Mouse (Mus musculus) hindbrain, embryonic 11.5 days (tissue): ENCODE measurements around the gene Ntrk3. TPM values are rescaled to one million over a fixed set of nuclear protein-coding genes. Genes with fewer than 3 reads are reported as not detected.

Experiments
- ATAC-seq: fragments of 200-750 bp; cut with Nextera tagmentation; 2 replicates; pipeline ENCODE4 v1.8.0; 2017; ENCODE audit warnings: mild to moderate bottlenecking, moderate TSS enrichment, moderate library complexity; ENCODE audit not compliant: low FRiP score
- DNase-seq: peaks from one replicate; pipeline ENCODE4 v3.0.0-alpha.2; 2015; ENCODE audit warnings: low spot score
- H3K27ac ChIP-seq: fragments of 300-500 bp; sonication (generic); 2 replicates; pipeline ENCODE4 v1.5.1; 2014; ENCODE audit warnings: mild to moderate bottlenecking, low read depth, low read length
- H3K27me3 ChIP-seq: fragments of 300-500 bp; sonication (generic); 2 replicates; pipeline ENCODE4 v1.6.1; 2014; ENCODE audit warnings: mild to moderate bottlenecking, low read length, moderate library complexity, mixed read lengths; ENCODE audit not compliant: control insufficient read depth, insufficient read depth
- H3K36me3 ChIP-seq: fragments of 300-500 bp; sonication (generic); 2 replicates; pipeline ENCODE4 v1.6.1; 2014; ENCODE audit warnings: mild to moderate bottlenecking, low read length, moderate library complexity, mixed read lengths; ENCODE audit not compliant: control insufficient read depth, insufficient read depth
- H3K4me1 ChIP-seq: fragments of 300-500 bp; sonication (generic); replicated peaks from 2 replicates; pipeline ENCODE4 v1.6.1; 2014; ENCODE audit warnings: low read length, mixed read lengths; ENCODE audit not compliant: control insufficient read depth, insufficient read depth
- H3K4me2 ChIP-seq: fragments of 300-500 bp; sonication (generic); replicated peaks from 2 replicates; pipeline ENCODE4 v1.6.1; 2014; ENCODE audit warnings: mild to moderate bottlenecking, low read depth, low read length
- H3K4me3 ChIP-seq: fragments of 300-500 bp; sonication (generic); 2 replicates; pipeline ENCODE4 v1.5.1; 2014; ENCODE audit warnings: low read depth, low read length
- H3K9ac ChIP-seq: fragments of 300-500 bp; sonication (generic); 2 replicates; pipeline ENCODE4 v1.6.1; 2014; ENCODE audit warnings: low read depth, low read length
- H3K9me3 ChIP-seq: fragments of 300-500 bp; sonication (generic); 2 replicates; pipeline ENCODE4 v1.6.1; 2016; ENCODE audit warnings: low read length; ENCODE audit not compliant: control insufficient read depth
- WGBS: fragments of 180-500 bp; shearing (Covaris S2); extraction: QIAGEN DNeasy Blood & Tissue Kit; methylation state at CpG from one replicate; pipeline ENCODE4 v1.1.7; 2014; 5-methylcytosine and 5-hydroxymethylcytosine counted together
- polyA plus RNA-seq: library from polyadenylated mRNA; unstranded; fragments of >200 nt; fragmentation: Nextera tagmentation; extraction: Ambion mirVana; gene quantifications from 2 replicates; pipeline ENCODE4 v1.2.1, GENCODE M21; 2014

Ntrk3 gene
- polyA plus RNA-seq, 1 experiment from 2014 or later, result 8.0 TPM

DNA sequence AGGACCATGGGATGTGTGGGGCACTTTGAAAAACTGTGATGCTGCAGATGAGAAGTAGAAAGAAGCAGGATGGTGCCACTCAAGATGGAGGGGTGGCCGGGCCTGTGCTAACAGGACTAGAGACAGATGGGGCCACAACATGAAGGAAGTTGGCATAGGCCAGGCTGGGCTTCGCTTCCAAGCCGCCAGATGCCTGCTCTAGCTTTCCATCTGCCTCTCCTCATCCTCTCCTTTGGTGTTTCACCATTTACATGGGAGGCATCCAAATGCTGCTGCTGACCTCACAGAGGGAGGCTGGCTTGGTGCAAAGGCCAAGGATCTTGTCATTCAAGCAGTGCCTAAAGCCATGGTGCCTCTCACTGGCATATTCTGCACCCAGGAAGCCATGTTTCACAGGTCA is 347.8 kb downstream of the Ntrk3 start:
- no peaks in the 10 kb centered on the region for H3K4me1 ChIP-seq
- H3K9ac ChIP-seq, result no peak overlapping the region
- no peaks in the 10 kb centered on the region for H3K9me3 ChIP-seq
- ATAC-seq (no peak), DNase-seq (no peak)
- no peaks in the 10 kb centered on the region for H3K27me3 ChIP-seq
- H3K36me3 ChIP-seq, result no peaks in the 10 kb centered on the region
- no peak overlapping the region for H3K4me3 ChIP-seq
- H3K27ac ChIP-seq, result no peak overlapping the region
- 89% methylated on average over 3 of the region's 3 CpGs for WGBS
- H3K4me2 ChIP-seq, result no peak overlapping the region

DNA sequence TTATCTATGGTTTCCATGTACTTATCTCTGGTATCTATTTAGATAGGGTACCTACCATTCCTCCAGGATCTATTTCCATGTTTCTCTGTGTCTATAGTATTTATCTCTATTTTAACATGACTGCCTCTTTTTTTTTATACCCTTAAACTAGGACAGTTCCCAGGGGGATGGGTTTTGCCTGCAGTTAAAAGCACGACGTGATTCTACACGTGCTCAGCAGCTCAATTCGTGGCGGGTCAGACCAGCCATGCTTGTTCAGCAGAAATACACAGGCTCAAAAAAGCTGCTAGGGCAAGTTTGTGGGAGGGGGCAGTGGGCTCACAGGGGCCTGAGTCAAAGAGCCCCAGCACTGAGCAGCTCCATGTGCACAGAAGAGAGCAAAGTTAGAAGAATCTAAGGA is 349.7 kb downstream of the Ntrk3 start:
- Histone ChIP-seq H3K9ac (no peak overlapping the region), H3K4me1 (no peaks in the 10 kb centered on the region), H3K9me3 (no peaks in the 10 kb centered on the region), H3K36me3 (no peaks in the 10 kb centered on the region), H3K4me2 (no peak overlapping the region), H3K27me3 (no peaks in the 10 kb centered on the region), H3K4me3 (no peak overlapping the region), H3K27ac (no peak overlapping the region)
- no peak for ATAC-seq
- DNase-seq, result no peak
- 79% methylated on average over 5 of the region's 5 CpGs for WGBS

DNA sequence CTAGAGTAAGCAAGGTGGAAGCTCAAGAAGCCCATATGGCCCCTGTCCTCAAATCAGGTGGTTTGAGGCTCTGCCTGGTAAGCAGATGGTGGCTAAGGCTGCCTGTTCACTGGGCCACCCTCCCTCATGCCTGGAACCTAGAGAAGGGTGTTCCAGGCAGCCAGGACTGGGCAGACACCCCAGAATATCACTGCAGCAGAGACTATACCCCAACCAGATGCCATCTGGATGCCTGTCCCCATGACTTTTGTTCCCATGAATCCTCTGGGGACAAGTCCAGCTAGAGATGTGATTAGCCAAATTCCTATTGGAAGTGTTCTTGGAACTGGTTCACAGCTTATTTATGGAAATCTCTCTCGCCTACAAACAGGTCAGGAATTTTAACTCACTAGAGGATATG is 351.8 kb downstream of the Ntrk3 start:
- WGBS, result 81% methylated on average over 1 of the region's 1 CpGs
- H3K9me3 ChIP-seq, result no peaks in the 10 kb centered on the region
- H3K36me3 ChIP-seq, result no peaks in the 10 kb centered on the region
- H3K4me2 ChIP-seq, result no peak overlapping the region
- ATAC-seq, result no peak
- no peak overlapping the region for H3K9ac ChIP-seq
- no peaks in the 10 kb centered on the region for H3K4me1 ChIP-seq
- no peak for DNase-seq
- H3K27me3 ChIP-seq, result no peaks in the 10 kb centered on the region
- no peak overlapping the region for H3K4me3 ChIP-seq
- no peak overlapping the region for H3K27ac ChIP-seq

DNA sequence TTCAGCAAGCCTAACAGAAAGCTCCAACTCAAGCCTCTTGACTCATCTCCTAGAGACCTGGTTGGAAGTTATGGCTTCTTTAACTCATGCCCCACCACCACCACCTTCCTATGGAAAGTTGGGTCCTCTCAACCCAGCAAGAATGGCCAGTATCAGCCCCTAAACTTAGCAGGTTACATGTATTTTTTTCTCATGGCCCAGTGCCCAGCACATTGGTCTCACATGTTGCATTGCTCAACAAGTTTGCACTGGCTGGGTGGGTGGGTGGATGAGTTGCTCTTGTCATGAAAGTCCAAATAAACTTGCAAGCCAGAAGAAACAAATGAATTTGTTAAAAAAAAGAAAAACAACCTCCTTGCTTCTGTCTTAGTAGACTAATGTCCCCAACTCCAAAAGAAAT is 353.7 kb downstream of the Ntrk3 start:
- H3K36me3 ChIP-seq, result no peaks in the 10 kb centered on the region
- H3K4me1 ChIP-seq, result no peaks in the 10 kb centered on the region
- ATAC-seq (no peak), DNase-seq (no peak)
- H3K9ac ChIP-seq, result no peak overlapping the region
- no peak overlapping the region for H3K4me3 ChIP-seq
- no peak overlapping the region for H3K27ac ChIP-seq
- H3K27me3 ChIP-seq, result no peaks in the 10 kb centered on the region
- H3K4me2 ChIP-seq, result no peak overlapping the region
- H3K9me3 ChIP-seq, result no peaks in the 10 kb centered on the region

DNA sequence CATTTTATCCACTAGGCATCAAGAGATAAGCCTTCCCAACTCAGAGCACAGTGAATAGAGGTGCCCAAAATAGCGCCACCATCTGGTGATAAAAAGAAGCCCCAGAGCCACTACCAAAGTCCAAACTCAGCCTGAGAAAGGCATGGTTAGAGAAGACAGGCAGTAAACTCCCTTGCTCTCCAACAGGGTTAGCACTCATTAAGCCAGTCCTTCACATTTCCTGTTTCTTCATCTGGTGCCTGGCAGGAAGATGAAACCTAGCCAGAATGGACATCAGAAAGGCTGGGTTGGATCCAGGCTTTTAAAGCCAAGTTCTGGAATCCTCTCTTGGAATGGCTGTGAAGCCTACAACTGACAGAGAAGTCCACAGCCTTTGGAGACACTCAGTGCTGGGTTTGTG is 355.7 kb downstream of the Ntrk3 start:
- no peaks in the 10 kb centered on the region for H3K27me3 ChIP-seq
- no peaks in the 10 kb centered on the region for H3K4me1 ChIP-seq
- no peaks in the 10 kb centered on the region for H3K36me3 ChIP-seq
- ATAC-seq, result no peak
- DNase-seq, result no peak
- H3K27ac ChIP-seq, result no peak overlapping the region
- H3K9me3 ChIP-seq, result no peaks in the 10 kb centered on the region
- H3K4me2 ChIP-seq, result no peak overlapping the region
- H3K9ac ChIP-seq, result no peak overlapping the region
- WGBS, result 14% methylated on average over 1 of the region's 1 CpGs
- H3K4me3 ChIP-seq, result no peak overlapping the region

DNA sequence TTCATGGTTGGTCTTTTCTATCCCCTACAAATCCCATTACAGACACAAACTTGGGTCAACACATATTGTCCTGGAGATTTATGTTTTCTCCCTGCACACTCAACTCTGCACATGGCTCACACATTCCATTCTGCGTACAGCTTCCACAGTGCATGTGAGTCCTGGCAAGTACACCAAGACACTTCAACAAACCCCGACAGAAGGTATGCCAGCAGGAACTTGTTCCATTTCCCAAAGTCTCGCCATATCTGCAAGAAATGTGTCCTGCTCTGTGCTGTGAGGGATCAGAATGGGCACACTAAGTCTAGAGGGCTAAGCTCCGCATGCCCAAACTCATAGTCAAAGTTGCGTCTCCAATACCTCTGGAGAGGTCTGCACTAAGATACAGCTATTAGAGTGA is 358.0 kb downstream of the Ntrk3 start:
- H3K9ac ChIP-seq, result no peak overlapping the region
- no peak overlapping the region for H3K27ac ChIP-seq
- H3K4me1 ChIP-seq, result no peaks in the 10 kb centered on the region
- no peak for DNase-seq
- no peak overlapping the region for H3K4me2 ChIP-seq
- H3K4me3 ChIP-seq, result no peak overlapping the region
- H3K27me3 ChIP-seq, result no peaks in the 10 kb centered on the region
- WGBS, result 91% methylated on average over 5 of the region's 5 CpGs
- H3K36me3 ChIP-seq, result no peaks in the 10 kb centered on the region
- H3K9me3 ChIP-seq, result no peaks in the 10 kb centered on the region
- ATAC-seq, result no peak

DNA sequence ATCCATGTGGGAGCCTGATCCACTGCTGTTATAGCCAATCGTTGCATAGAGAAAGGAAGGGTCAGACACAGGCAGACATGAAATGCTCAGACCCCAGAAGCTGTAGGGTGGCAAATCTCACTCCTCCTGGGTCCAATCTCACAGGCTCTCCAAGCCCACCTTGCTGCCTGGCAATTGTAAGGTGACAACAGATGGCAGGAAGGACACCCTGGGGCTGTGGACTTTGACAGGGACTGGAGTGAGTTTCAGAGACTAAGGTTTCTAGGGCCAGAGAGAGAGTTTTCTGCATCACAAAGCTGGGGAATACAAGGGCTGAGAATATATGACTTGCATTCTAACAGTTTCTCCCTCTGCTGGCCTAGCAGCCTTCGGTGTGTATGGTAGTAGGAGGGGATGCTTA is 359.5 kb downstream of the Ntrk3 start:
- ATAC-seq (no peak), DNase-seq (no peak)
- Histone ChIP-seq H3K36me3 (no peaks in the 10 kb centered on the region), H3K27ac (no peak overlapping the region), H3K4me2 (no peak overlapping the region), H3K4me3 (no peak overlapping the region), H3K9ac (no peak overlapping the region), H3K4me1 (no peaks in the 10 kb centered on the region), H3K9me3 (no peaks in the 10 kb centered on the region), H3K27me3 (no peaks in the 10 kb centered on the region)
- WGBS, result 76% methylated on average over 2 of the region's 2 CpGs

DNA sequence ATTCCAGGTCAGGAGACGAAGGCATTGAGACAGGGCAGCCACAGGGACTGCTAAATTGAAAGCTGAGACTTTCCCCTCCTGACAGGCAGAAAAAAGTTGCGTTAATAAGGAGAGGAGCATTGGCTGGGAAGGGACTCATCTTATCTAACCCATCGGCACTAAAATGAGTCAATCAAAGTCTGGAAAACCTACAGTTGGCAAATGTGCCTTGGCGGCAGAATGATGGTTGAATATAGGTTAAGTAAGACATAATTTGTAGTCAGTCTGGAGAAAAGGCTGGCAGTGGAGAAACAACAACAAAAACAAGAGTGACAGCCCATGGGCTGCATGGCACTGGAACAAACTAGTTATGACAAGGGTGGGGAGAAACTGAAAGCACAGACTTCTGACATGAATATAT is 360.9 kb downstream of the Ntrk3 start:
- Histone ChIP-seq H3K9me3 (no peaks in the 10 kb centered on the region), H3K36me3 (no peaks in the 10 kb centered on the region), H3K9ac (no peak overlapping the region), H3K4me1 (no peaks in the 10 kb centered on the region), H3K4me2 (no peak overlapping the region), H3K27ac (no peak overlapping the region), H3K27me3 (no peaks in the 10 kb centered on the region), H3K4me3 (no peak overlapping the region)
- DNase-seq, result no peak
- WGBS, result 79% methylated on average over 4 of the region's 4 CpGs
- no peak for ATAC-seq

DNA sequence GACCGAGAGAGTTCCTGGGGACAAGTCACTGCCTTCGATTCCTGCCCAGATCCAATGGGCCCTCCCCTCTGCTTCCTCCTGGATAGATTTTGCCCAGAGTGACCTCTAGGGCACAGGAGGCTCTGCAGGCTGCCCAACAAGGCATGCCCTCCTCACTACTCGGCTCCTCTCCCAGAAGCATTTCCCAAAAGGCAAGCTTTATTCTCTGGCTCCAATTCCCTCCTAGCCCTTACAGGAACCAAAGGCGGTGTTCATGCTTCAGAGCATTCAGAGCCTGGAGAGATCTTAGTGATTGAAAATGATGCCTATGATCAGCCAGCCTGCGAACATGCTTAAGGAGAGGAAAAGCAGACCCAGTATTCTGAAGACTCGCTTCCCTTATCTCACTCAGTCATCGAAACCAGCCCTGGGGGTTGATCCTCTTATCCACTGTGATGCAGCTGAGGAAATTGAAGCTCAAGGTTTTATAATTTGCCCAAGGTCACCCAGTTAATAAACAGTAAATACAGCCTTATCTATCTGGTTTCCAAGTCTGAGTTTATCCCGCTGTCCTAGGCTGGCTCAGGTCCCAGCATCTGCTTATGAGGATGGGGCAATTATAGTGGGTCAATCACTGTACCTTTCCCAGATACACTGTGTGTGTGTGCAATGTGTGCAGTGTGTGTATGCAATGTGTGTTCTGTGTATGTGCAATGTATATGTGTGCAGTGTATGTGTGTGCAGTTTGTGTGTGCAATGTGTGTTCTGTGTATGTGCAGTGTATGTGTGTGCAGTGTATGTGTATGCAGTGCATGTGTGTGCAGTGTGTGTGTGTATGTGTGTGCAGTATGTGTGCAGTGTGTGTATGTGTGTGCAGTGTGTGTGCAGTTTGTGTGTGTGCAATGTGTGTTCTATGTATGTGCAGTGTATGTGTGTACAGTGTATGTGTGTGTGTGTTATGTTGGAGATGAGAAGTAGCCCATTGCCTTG is 376.2 kb downstream of the Ntrk3 start:
- DNase-seq (no peak), ATAC-seq (no peak)
- H3K4me3 ChIP-seq, result no peak overlapping the region
- no peaks in the 10 kb centered on the region for H3K4me1 ChIP-seq
- no peaks in the 10 kb centered on the region for H3K36me3 ChIP-seq
- H3K9me3 ChIP-seq, result no peaks in the 10 kb centered on the region
- no peak overlapping the region for H3K9ac ChIP-seq
- H3K27ac ChIP-seq, result peak overlapping the region; percentile 1; the same call in 1 of the 2 replicates
- H3K27me3 ChIP-seq, result no peaks in the 10 kb centered on the region
- H3K4me2 ChIP-seq, result no peak overlapping the region
- 79% methylated on average over 8 of the region's 8 CpGs for WGBS
